Mouse (Mus musculus) lung, postnatal 0 days (tissue): ENCODE measurements at regions not wholly inside any gene's neighbourhood (a gene's known extent, or its start where the extent isn't known, plus 50 kb on each side); places are given as distances from the start of the nearest gene placed in this dataset.

Experiments
- CTCF ChIP-seq: IDR thresholded peaks from 2 replicates; pipeline ENCODE4 v1.5.1; 2016; ENCODE audit warnings: antibody characterized with exemption, mild to moderate bottlenecking
- EP300 ChIP-seq: IDR thresholded peaks from 2 replicates; pipeline ENCODE4 v1.6.1; 2016; ENCODE audit warnings: antibody characterized with exemption, mild to moderate bottlenecking, control low read depth

- TF ChIP-seq CTCF: no peak
- TF ChIP-seq EP300: no peak
These were observed 155.7 kb downstream of the Psat1 start for GRCm38 (mm10) chr19:15791264-15791913.
